Mouse (Mus musculus) G1E (cell line): Measurements from ENCODE around the gene Lmbr1l.

Experiments
- CTCF ChIP-seq: IDR thresholded peaks from 2 replicates; pipeline ENCODE4 v1.5.1; 2012; ENCODE audit warnings: low read depth, low read length, inconsistent platforms, mixed read lengths
- GATA1 ChIP-seq: IDR thresholded peaks from 2 replicates; pipeline ENCODE4 v1.6.1; 2012; ENCODE audit warnings: borderline replicate concordance, low read length, inconsistent platforms, mixed read lengths
- TAL1 ChIP-seq: conservative IDR thresholded peaks from 2 replicates; pipeline ENCODE4 v1.6.1; 2012; ENCODE audit warnings: low read depth, low read length, inconsistent platforms, mixed read lengths

- TF ChIP-seq CTCF: no peak
- no peak for TF ChIP-seq GATA1
- TF ChIP-seq TAL1: no peak
Observed at GRCm38 (mm10) chr15:98891198-98891742, 26.8 kb downstream of the Lmbr1l start.
